Mouse (Mus musculus): ENCODE measurements at regions not wholly inside any gene's neighbourhood (a gene's known extent, or its start where the extent isn't known, plus 50 kb on each side); places are given as distances from the start of the nearest gene placed in this dataset.

DNA sequence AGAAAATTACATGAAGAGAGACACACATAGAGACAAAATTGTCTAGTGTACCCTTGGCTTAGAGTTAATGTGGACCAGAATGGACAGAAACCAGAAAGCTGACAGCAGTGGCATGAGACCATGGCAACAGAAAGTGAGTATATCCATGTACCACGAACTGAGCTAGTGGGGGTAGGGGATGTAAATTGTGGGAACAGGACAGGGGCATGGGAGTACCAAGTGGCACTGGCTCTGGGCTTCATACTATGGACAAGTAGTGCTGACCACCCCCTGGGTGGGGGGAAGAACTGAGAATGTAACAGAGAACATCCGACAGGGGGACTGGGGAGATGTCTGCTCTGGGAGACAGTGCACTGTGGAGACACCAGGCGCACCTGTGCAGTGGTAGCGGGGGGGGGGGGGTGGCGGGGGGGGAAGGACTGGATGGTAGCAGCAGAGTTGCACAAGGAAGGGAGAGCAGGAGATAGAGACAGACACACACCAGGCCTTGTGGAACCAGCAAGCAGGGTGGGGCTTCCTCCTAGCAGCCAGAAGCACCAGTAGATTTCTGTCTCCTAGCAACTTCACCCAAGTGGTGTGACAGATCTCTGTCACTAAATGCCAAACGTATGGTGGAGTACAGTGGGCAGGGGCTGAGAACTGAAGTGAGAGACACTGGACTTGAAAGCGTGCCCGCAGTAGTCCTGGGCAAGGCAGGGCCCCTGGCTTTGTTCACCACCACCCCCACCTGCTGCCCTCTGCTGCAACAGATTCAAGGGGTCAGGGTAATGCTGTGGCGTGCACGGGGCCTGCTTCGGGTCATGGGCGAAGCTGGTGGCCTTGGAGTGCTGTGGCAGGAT, 150.0 kb downstream of the Tmem17 start:
- TF ChIP-seq CTCF (IDR thresholded peaks at IDR 0.05; ENCODE audit: low read depth, low read length): no peak
- TF ChIP-seq GATA1 (IDR thresholded peaks at IDR 0.05; ENCODE audit: borderline replicate concordance, low read length): no peak
- TF ChIP-seq POLR2AphosphoS5 (IDR thresholded peaks at IDR 0.05; ENCODE audit: insufficient replicate concordance, low read depth, low read length): no peak

Measured in G1E (cell line).